Mouse (Mus musculus) embryonic fibroblast, embryonic 13.5 days (primary cell): ENCODE measurements around the gene Cyp2w1.

Experiments used
- CTCF ChIP-seq: IDR thresholded peaks from 2 replicates; pipeline ENCODE4 v1.5.1; 2011; ENCODE audit warnings: mild to moderate bottlenecking, control low read depth, low read length, moderate library complexity, borderline replicate concordance; ENCODE audit not compliant: insufficient read depth
- POLR2A ChIP-seq: IDR thresholded peaks from 2 replicates; pipeline ENCODE4 v1.6.1; 2011; ENCODE audit warnings: low read depth, mild to moderate bottlenecking, control low read depth, low read length, moderate library complexity

GRCm38 (mm10) chr5:139382760-139383159 is 30.3 kb downstream of the Cyp2w1 start:
- no peak for TF ChIP-seq POLR2A
- no peak for TF ChIP-seq CTCF
